8 mouse cellular contexts compared by ENCODE assay signal in genomic region chr14:57881793-57882192, GRCm38 (mm10). TPM values are rescaled to one million over a fixed set of nuclear protein-coding genes. Genes with fewer than 3 reads are reported as not detected.
DNase-seq lines count a peak whose midpoint lies in the region; ATAC-seq and TF ChIP-seq lines count a peak whose summit lies in the region.

No protein-coding gene starts in this region.

- peak; percentile 10 for DNase-seq in embryo, embryonic 10 days (ENCODE audit: low spot score)
- no peak for DNase-seq in embryo, embryonic 11 days
- peak; percentile 58 for DNase-seq in 3134 (ENCODE audit: extremely low read depth, insufficient read length, low spot score)
- peak; percentile 47 to 55 for DNase-seq in cerebellum, adult 2 months
- no peak for DNase-seq in limb, embryonic 14.5 days (ENCODE audit: low spot score)
- DNase-seq in skeletal muscle tissue, adult 2 months (ENCODE audit: low read depth, low spot score): peak; percentile 83
- no peak for DNase-seq in B cell, adult 2 months

- no peak overlapping the region for H3K4me3 ChIP-seq in cerebellum, adult 2 months (replicated peaks; ENCODE audit: insufficient read depth, low read depth, low read length)
- H3K4me3 ChIP-seq in heart, embryonic 13.5 days: no peak overlapping the region
- H3K4me3 ChIP-seq in limb, embryonic 14.5 days (replicated peaks; ENCODE audit: low read length): no peak overlapping the region

- peak overlapping the region; percentile 54 for H3K9ac ChIP-seq in heart, embryonic 13.5 days
- no peak overlapping the region for H3K9ac ChIP-seq in limb, embryonic 14.5 days (ENCODE audit: low read depth, low read length, severe bottlenecking)

- TF ChIP-seq POLR2A in cerebellum, adult 2 months (IDR thresholded peaks at IDR 0.05; ENCODE audit: borderline replicate concordance, insufficient read depth, low read length): no peak
- TF ChIP-seq POLR2A in limb, embryonic 14.5 days (IDR thresholded peaks at IDR 0.05; ENCODE audit: borderline replicate concordance, extremely low read depth, insufficient read depth, insufficient read length): no peak

- ATAC-seq in heart, embryonic 13.5 days (ENCODE audit: extremely low read depth, insufficient number of reproducible peaks, low FRiP score, low TSS enrichment): peak; percentile 71; the same call in 1 of the 2 replicates
- ATAC-seq in limb, embryonic 14.5 days (ENCODE audit: low FRiP score, low read depth): no peak

- 0 out of 2 replicates have a peak, but pooled peaks cover 3% of the 10 kb centered on the region for H3K36me3 ChIP-seq in heart, embryonic 13.5 days
- 0 out of 2 replicates have a peak, but pooled peaks cover 4% of the 10 kb centered on the region for H3K36me3 ChIP-seq in limb, embryonic 14.5 days (ENCODE audit: control insufficient read depth, insufficient read depth, low read length)

- peak; percentile 16; the same call in 1 of the 2 replicates for TF ChIP-seq CTCF in cerebellum, adult 2 months (IDR thresholded peaks at IDR 0.05; ENCODE audit: borderline replicate concordance, insufficient read depth, low read depth, low read length)

- no peak overlapping the region for H3K27ac ChIP-seq in cerebellum, adult 2 months (ENCODE audit: insufficient read depth, low read length)
- H3K27ac ChIP-seq in heart, embryonic 13.5 days (replicated peaks): peak overlapping the region; percentile 87
- peak overlapping the region; percentile 9; the same call in 1 of the 2 replicates for H3K27ac ChIP-seq in limb, embryonic 14.5 days (replicated peaks; ENCODE audit: low read depth, low read length)

- WGBS in cerebellum, adult 2 months: 19% methylated on average over 4 of the region's 4 CpGs
- 17% methylated on average over 4 of the region's 4 CpGs for WGBS in heart, embryonic 13.5 days
- WGBS in limb, embryonic 14.5 days: 52% methylated on average over 4 of the region's 4 CpGs

- no peaks in the 10 kb centered on the region for H3K9me3 ChIP-seq in heart, embryonic 13.5 days
- no peaks in the 10 kb centered on the region for H3K9me3 ChIP-seq in limb, embryonic 14.5 days (ENCODE audit: control insufficient read depth, low read length)

- H3K4me2 ChIP-seq in heart, embryonic 13.5 days: peak overlapping the region; percentile 30
- H3K4me2 ChIP-seq in limb, embryonic 14.5 days (replicated peaks; ENCODE audit: low read depth, low read length, severe bottlenecking): no peak overlapping the region

- H3K27me3 ChIP-seq in cerebellum, adult 2 months (ENCODE audit: control insufficient read depth, insufficient read depth, low read length): no peaks in the 10 kb centered on the region
- H3K27me3 ChIP-seq in heart, embryonic 13.5 days (replicated peaks): no peaks in the 10 kb centered on the region
- H3K27me3 ChIP-seq in limb, embryonic 14.5 days (ENCODE audit: control insufficient read depth, insufficient read depth, low read length): no peaks in the 10 kb centered on the region

- H3K4me1 ChIP-seq in cerebellum, adult 2 months (ENCODE audit: control insufficient read depth, insufficient read depth, low read length): peaks cover 10% of the 10 kb centered on the region
- peaks cover 46% of the 10 kb centered on the region for H3K4me1 ChIP-seq in heart, embryonic 13.5 days
- peaks cover 2% of the 10 kb centered on the region; the same call in 1 of the 2 replicates for H3K4me1 ChIP-seq in limb, embryonic 14.5 days (ENCODE audit: control insufficient read depth, insufficient read depth, low read length)

RNA-seq across cellular contexts. Expression of gene Zdhhc20, which starts 8.3 kb away (rescaled TPM):
- 31.4 and 39.8 TPM in 2 replicates for polyA plus RNA-seq in cerebellum, adult 2 months (2012; rRNA removed)
- 41.1 and 42.4 TPM in 2 replicates for polyA plus RNA-seq in heart, embryonic 13.5 days (2015; fragmentation: Nextera tagmentation; extraction: Ambion mirVana)
- 28.4 and 30.6 TPM in 2 replicates for polyA plus RNA-seq in limb, embryonic 14.5 days (2012; rRNA removed)
- polyA plus RNA-seq in limb, embryonic 14.5 days (2014; fragmentation: Nextera tagmentation; extraction: Ambion mirVana): 57.6 and 63.9 TPM in 2 replicates

RNA-seq across cellular contexts. Expression of gene Mrpl57, which starts 55.8 kb away (rescaled TPM):
- 65.6 and 69.5 TPM in 2 replicates for polyA plus RNA-seq in cerebellum, adult 2 months (2012; rRNA removed)
- 123 and 135 TPM in 2 replicates for polyA plus RNA-seq in heart, embryonic 13.5 days (2015; fragmentation: Nextera tagmentation; extraction: Ambion mirVana)
- 71.9 and 73.2 TPM in 2 replicates for polyA plus RNA-seq in limb, embryonic 14.5 days (2012; rRNA removed)
- 152 and 162 TPM in 2 replicates for polyA plus RNA-seq in limb, embryonic 14.5 days (2014; fragmentation: Nextera tagmentation; extraction: Ambion mirVana)

RNA-seq across cellular contexts. Expression of gene Ska3, which starts 55.8 kb away (rescaled TPM):
- 0.38 and 0.41 TPM in 2 replicates for polyA plus RNA-seq in cerebellum, adult 2 months (2012; rRNA removed)
- polyA plus RNA-seq in heart, embryonic 13.5 days (2015; fragmentation: Nextera tagmentation; extraction: Ambion mirVana): 26.9 and 27.0 TPM in 2 replicates
- polyA plus RNA-seq in limb, embryonic 14.5 days (2012; rRNA removed): 13.7 and 16.1 TPM in 2 replicates
- 18.0 and 22.7 TPM in 2 replicates for polyA plus RNA-seq in limb, embryonic 14.5 days (2014; fragmentation: Nextera tagmentation; extraction: Ambion mirVana)

Comparison
In these comparisons a context has a peak if more than half of its experiments do, and no peak if none do; other contexts are left out.
1. DNase-seq: peak in embryo, embryonic 10 days (single experiment), 3134 (single experiment), cerebellum, adult 2 months (2 of 2) and skeletal muscle tissue, adult 2 months (single experiment); none in embryo, embryonic 11 days (single experiment), limb, embryonic 14.5 days (single experiment) and B cell, adult 2 months (0 of 2).
2. RNA of gene Ska3, which starts 55.8 kb away (polyA plus RNA-seq): 26.9 to 27.0 TPM in heart, embryonic 13.5 days and 13.7 to 22.7 TPM in limb, embryonic 14.5 days; 0.38 to 0.41 TPM in cerebellum, adult 2 months; every median in the first group is over 10 times any median in the second.